9 mouse cellular contexts compared by ENCODE assay signal in genomic region chr11:118220561-118221262, GRCm38 (mm10). TPM values are rescaled to one million over a fixed set of nuclear protein-coding genes. Genes with fewer than 3 reads are reported as not detected.
DNase-seq lines count a peak whose midpoint lies in the region; ATAC-seq and TF ChIP-seq lines count a peak whose summit lies in the region.
"Had no signal": no experiment of that assay in that cellular context is flagged by ENCODE, and none has a peak within 500 bp of the region (broad histone marks: within the 10 kb centered on the region; RNA-seq: fewer than 3 reads in every experiment).

No protein-coding gene starts in this region.

- TF ChIP-seq RAD21 in CH12.LX (IDR thresholded peaks at IDR 0.05; ENCODE audit: low read depth, low read length) = peak; percentile 96

- ATAC-seq in hindbrain, embryonic 11.5 days (ENCODE audit: low FRiP score) = no peak
- no peak for ATAC-seq in kidney, postnatal 0 days (replicated peaks; ENCODE audit: low FRiP score, low read depth)
- peak; percentile 87 for ATAC-seq in megakaryocyte progenitor cell, adult 5-6 weeks (replicated peaks; ENCODE audit: poor library complexity)
- no peak for ATAC-seq in forebrain, embryonic 11.5 days (replicated peaks; ENCODE audit: low FRiP score)

- H3K27me3 ChIP-seq in hindbrain, embryonic 11.5 days (ENCODE audit: control insufficient read depth, insufficient read depth, low read length) = no peaks in the 10 kb centered on the region
- H3K27me3 ChIP-seq in hindbrain, embryonic 10.5 days (ENCODE audit: insufficient read depth, poor library complexity, severe bottlenecking) = no peaks in the 10 kb centered on the region
- H3K27me3 ChIP-seq in CH12.LX (replicated peaks) = no peaks in the 10 kb centered on the region
- H3K27me3 ChIP-seq in kidney, postnatal 0 days (ENCODE audit: insufficient read depth, low read length) = no peaks in the 10 kb centered on the region
- H3K27me3 ChIP-seq in forebrain, embryonic 11.5 days (ENCODE audit: control insufficient read depth, insufficient read depth, low read length) = no peaks in the 10 kb centered on the region
- H3K27me3 ChIP-seq: liver, embryonic 15.5 days had no signal

- dilution Hi-C loops in CH12.LX (cut with MboI; ENCODE audit: extremely low pct_ligation_motif_present, extremely low pct_unique_long_range_greater_than_20kb, low sequenced_read_pairs) = no loop called here

- H3K36me3 ChIP-seq in hindbrain, embryonic 11.5 days (ENCODE audit: control insufficient read depth, insufficient read depth, low read length) = no peaks in the 10 kb centered on the region
- H3K36me3 ChIP-seq in hindbrain, embryonic 10.5 days = no peaks in the 10 kb centered on the region
- H3K36me3 ChIP-seq in CH12.LX (replicated peaks in 1 of 2; ENCODE audit: control insufficient read depth in 1 of 2, insufficient read depth in 1 of 2, low read length in 1 of 2) = peaks cover 0 to 61% of the 10 kb centered on the region in 2 experiments
- H3K36me3 ChIP-seq in kidney, postnatal 0 days (ENCODE audit: insufficient read depth, low read length) = no peaks in the 10 kb centered on the region
- no peaks in the 10 kb centered on the region for H3K36me3 ChIP-seq in forebrain, embryonic 11.5 days (ENCODE audit: control insufficient read depth, insufficient read depth, low read length)
- H3K36me3 ChIP-seq: liver, embryonic 15.5 days had no signal

- no peak for TF ChIP-seq EP300 in CH12.LX (IDR thresholded peaks at IDR 0.05; ENCODE audit: low read length)

- H3K9me3 ChIP-seq in hindbrain, embryonic 11.5 days (ENCODE audit: control insufficient read depth, low read length) = no peaks in the 10 kb centered on the region
- H3K9me3 ChIP-seq in hindbrain, embryonic 10.5 days = no peaks in the 10 kb centered on the region
- H3K9me3 ChIP-seq in CH12.LX (replicated peaks; ENCODE audit: low read length) = no peaks in the 10 kb centered on the region
- H3K9me3 ChIP-seq in kidney, postnatal 0 days (replicated peaks; ENCODE audit: low read length) = no peaks in the 10 kb centered on the region
- no peaks in the 10 kb centered on the region for H3K9me3 ChIP-seq in forebrain, embryonic 11.5 days (ENCODE audit: control insufficient read depth, low read length)
- H3K9me3 ChIP-seq: liver, embryonic 15.5 days had no signal

- no peak overlapping the region for H3K9ac ChIP-seq in hindbrain, embryonic 11.5 days (ENCODE audit: low read depth, low read length)
- H3K9ac ChIP-seq in CH12.LX (ENCODE audit: insufficient read depth, low read depth) = no peak overlapping the region
- no peak overlapping the region for H3K9ac ChIP-seq in kidney, postnatal 0 days (ENCODE audit: low read depth, low read length)
- no peak overlapping the region for H3K9ac ChIP-seq in forebrain, embryonic 11.5 days (ENCODE audit: low read length)
- H3K9ac ChIP-seq: liver, embryonic 15.5 days had no signal

- WGBS in hindbrain, embryonic 11.5 days = 28% methylated on average over 7 of the region's 7 CpGs
- 28% methylated on average over 7 of the region's 7 CpGs for WGBS in hindbrain, embryonic 10.5 days
- 22% methylated on average over 7 of the region's 7 CpGs for WGBS in kidney, postnatal 0 days
- WGBS in forebrain, embryonic 11.5 days = 27% methylated on average over 7 of the region's 7 CpGs

- H3K4me2 ChIP-seq in hindbrain, embryonic 11.5 days (replicated peaks; ENCODE audit: low read depth, low read length) = no peak overlapping the region
- no peak overlapping the region for H3K4me2 ChIP-seq in CH12.LX (ENCODE audit: insufficient read depth, low read depth, poor library complexity, severe bottlenecking)
- H3K4me2 ChIP-seq in kidney, postnatal 0 days (ENCODE audit: low read length) = no peak overlapping the region
- no peak overlapping the region for H3K4me2 ChIP-seq in forebrain, embryonic 11.5 days (ENCODE audit: low read depth, low read length, severe bottlenecking)
- H3K4me2 ChIP-seq: liver, embryonic 15.5 days had no signal

- peak; percentile 78 for DNase-seq in hindbrain, embryonic 11.5 days (ENCODE audit: low spot score)
- DNase-seq in hindbrain, embryonic 10.5 days (ENCODE audit: low spot score) = no peak
- DNase-seq in 416B (ENCODE audit: low read depth) (peak; percentile 72), CH12.LX (ENCODE audit: extremely low read depth) (peak; percentile 74)
- DNase-seq in cerebellum, postnatal 10 days = peak; percentile 80 to 88
- DNase-seq in kidney, postnatal 0 days (ENCODE audit: low spot score) = peak; percentile 84
- DNase-seq in forebrain, embryonic 11.5 days (ENCODE audit: low spot score) = no peak

- no peak overlapping the region for H3K27ac ChIP-seq in hindbrain, embryonic 11.5 days (ENCODE audit: low read depth, low read length)
- H3K27ac ChIP-seq in hindbrain, embryonic 10.5 days = no peak overlapping the region
- H3K27ac ChIP-seq in CH12.LX (ENCODE audit: insufficient read depth, low read depth) = no peak overlapping the region
- H3K27ac ChIP-seq in kidney, postnatal 0 days = no peak overlapping the region
- H3K27ac ChIP-seq in forebrain, embryonic 11.5 days (ENCODE audit: low read depth, low read length) = no peak overlapping the region
- H3K27ac ChIP-seq: liver, embryonic 15.5 days had no signal

- no peaks in the 10 kb centered on the region for H3K79me2 ChIP-seq in CH12.LX (replicated peaks; ENCODE audit: control insufficient read depth, extremely low read depth, insufficient read depth, poor library complexity, severe bottlenecking)

- H3K4me1 ChIP-seq in hindbrain, embryonic 11.5 days (replicated peaks; ENCODE audit: control insufficient read depth, insufficient read depth, low read length) = no peaks in the 10 kb centered on the region
- peaks cover 20% of the 10 kb centered on the region for H3K4me1 ChIP-seq in hindbrain, embryonic 10.5 days (replicated peaks)
- peaks cover 27 to 92% of the 10 kb centered on the region in 2 experiments for H3K4me1 ChIP-seq in CH12.LX (ENCODE audit: control insufficient read depth in 1 of 2, insufficient read depth in 2 of 2)
- H3K4me1 ChIP-seq in kidney, postnatal 0 days (replicated peaks; ENCODE audit: insufficient read depth, low read length) = no peaks in the 10 kb centered on the region
- peaks cover 2% of the 10 kb centered on the region; the same call in 1 of the 2 replicates for H3K4me1 ChIP-seq in forebrain, embryonic 11.5 days (replicated peaks; ENCODE audit: control insufficient read depth, insufficient read depth, low read length)

- TF ChIP-seq CTCF in CH12.LX (conservative IDR thresholded peaks at IDR 0.05 in 1 of 2, IDR thresholded peaks at IDR 0.05 in 1 of 2; ENCODE audit: low read depth in 2 of 2, low read length in 2 of 2) = peak; percentile 92 to 97
- TF ChIP-seq CTCF in kidney, postnatal 0 days (IDR thresholded peaks at IDR 0.05; ENCODE audit: low read depth) = peak; percentile 88

- in situ Hi-C loops in CH12.LX (cut with MboI; ENCODE audit: low pct_ligation_motif_present, low pct_unique_long_range_greater_than_20kb, low sequenced_read_pairs) = no loop called here

- TF ChIP-seq POLR2A in CH12.LX (IDR thresholded peaks at IDR 0.05; ENCODE audit: low read depth, low read length) = no peak

- no peak overlapping the region for H3K4me3 ChIP-seq in hindbrain, embryonic 11.5 days (ENCODE audit: low read depth, low read length)
- no peak overlapping the region for H3K4me3 ChIP-seq in hindbrain, embryonic 10.5 days
- H3K4me3 ChIP-seq in CH12.LX (replicated peaks in 1 of 3; ENCODE audit: low read depth in 2 of 3, low read length in 2 of 3, poor library complexity in 1 of 3) = no peak overlapping the region
- no peak overlapping the region for H3K4me3 ChIP-seq in kidney, postnatal 0 days (replicated peaks; ENCODE audit: low read depth, low read length)
- no peak overlapping the region for H3K4me3 ChIP-seq in forebrain, embryonic 11.5 days (ENCODE audit: low read depth, low read length)
- H3K4me3 ChIP-seq: liver, embryonic 15.5 days had no signal

TF ChIP-seq in CH12.LX, 34 proteins besides CTCF, POLR2A, EP300 and RAD21:
- TF ChIP-seq SIN3A (IDR thresholded peaks at IDR 0.05; ENCODE audit: low read length) = no peak
- TF ChIP-seq SMC3 (IDR thresholded peaks at IDR 0.05; ENCODE audit: low read depth, low read length) = peak; percentile 86
- TF ChIP-seq ZC3H11A (IDR thresholded peaks at IDR 0.05; ENCODE audit: low read depth, low read length) = peak; percentile 82
- 0 out of 2 replicates have a peak, but pooled peaks have one; percentile 35 for TF ChIP-seq IRF4 (IDR thresholded peaks at IDR 0.05; ENCODE audit: low read depth, low read length)
- no peak for TF ChIP-seq POLR2AphosphoS2 (IDR thresholded peaks at IDR 0.05; ENCODE audit: low read depth, low read length)
- TF ChIP-seq JUN (IDR thresholded peaks at IDR 0.05; ENCODE audit: insufficient read depth, low read depth, low read length) = peak; percentile 36; the same call in 1 of the 2 replicates
- TF ChIP-seq MYC (IDR thresholded peaks at IDR 0.05; ENCODE audit: low read depth, low read length) = 0 out of 2 replicates have a peak, but pooled peaks have one; percentile 38
- TF ChIP-seq HCFC1 (IDR thresholded peaks at IDR 0.05; ENCODE audit: low read depth, low read length) = peak; percentile 31; the same call in 1 of the 2 replicates
- TF ChIP-seq ZNF384 (IDR thresholded peaks at IDR 0.05; ENCODE audit: low read depth, low read length) = peak; percentile 100
- TF ChIP-seq GABPA (IDR thresholded peaks at IDR 0.05; ENCODE audit: insufficient replicate concordance, low read depth, low read length) = no peak
- no peak for TF ChIP-seq ELF1 (IDR thresholded peaks at IDR 0.05; ENCODE audit: low read depth, low read length)
- TF ChIP-seq MAFK (IDR thresholded peaks at IDR 0.05; ENCODE audit: insufficient replicate concordance, low read length) = 0 out of 2 replicates have a peak, but pooled peaks have one; percentile 7
- TF ChIP-seq CHD1 (IDR thresholded peaks at IDR 0.05; ENCODE audit: low read depth, low read length) = no peak
- TF ChIP-seq USF2 (conservative IDR thresholded peaks at IDR 0.05; ENCODE audit: low read depth, low read length) = no peak
- TF ChIP-seq JUND (conservative IDR thresholded peaks at IDR 0.05; ENCODE audit: low read depth, low read length) = peak; percentile 38; the same call in 1 of the 2 replicates
- no peak for TF ChIP-seq TBP (conservative IDR thresholded peaks at IDR 0.05; ENCODE audit: low read depth, low read length)

RNA-seq across cellular contexts. Expression of gene Cyth1, which starts 27.7 kb away (rescaled TPM):
- 16.5 and 16.7 TPM in 2 replicates for polyA plus RNA-seq in hindbrain, embryonic 11.5 days (2014; fragmentation: Nextera tagmentation; extraction: Ambion mirVana)
- 13.9 and 23.0 TPM in 2 replicates for polyA plus RNA-seq in hindbrain, embryonic 10.5 days (2016; fragmentation: Nextera tagmentation; extraction: Ambion mirVana)
- total RNA-seq in CH12.LX (2012; rRNA removed) (47.8 and 49.7 TPM in 2 replicates), CH12.LX (2014; rRNA removed) (108 and 122 TPM in 2 replicates)
- polyA plus RNA-seq in CH12.LX (2012; ENCODE audit: insufficient read length, low read depth) = 79.7 and 127 TPM in 2 replicates
- polyA plus RNA-seq in kidney, postnatal 0 days (2015; fragmentation: Nextera tagmentation; extraction: Ambion mirVana) = 16.7 and 17.3 TPM in 2 replicates
- 12.3 and 15.1 TPM in 2 replicates for total RNA-seq in megakaryocyte progenitor cell, adult 5-6 weeks (2015)
- 45.5 and 56.3 TPM in 2 replicates for total RNA-seq in megakaryocyte progenitor cell, adult 5-6 weeks (2017)
- polyA plus RNA-seq in forebrain, embryonic 11.5 days (2014; fragmentation: Nextera tagmentation; extraction: Ambion mirVana) = 11.5 and 12.1 TPM in 2 replicates

Comparison
In these comparisons a context has a peak if more than half of its experiments do, and no peak if none do; other contexts are left out.
1. DNase-seq: peak in hindbrain, embryonic 11.5 days (single experiment), 416B (single experiment), CH12.LX (single experiment), cerebellum, postnatal 10 days (2 of 2) and kidney, postnatal 0 days (single experiment); none in hindbrain, embryonic 10.5 days (single experiment) and forebrain, embryonic 11.5 days (single experiment).